Mouse (Mus musculus) liver, embryonic 14.5 days (tissue): ENCODE measurements around the gene Gper1. TPM values are rescaled to one million over a fixed set of nuclear protein-coding genes. Genes with fewer than 3 reads are reported as not detected.

Experiments
- ATAC-seq: fragments of 200-750 bp; cut with Nextera tagmentation; 2 replicates; pipeline ENCODE4 v1.8.0; 2017; ENCODE audit warnings: moderate number of reproducible peaks, mild to moderate bottlenecking, moderate library complexity; ENCODE audit not compliant: insufficient read depth
- DNase-seq, 3 experiments: peaks; one replicate each; pipeline ENCODE4 v3.0.0-alpha.2; 2012 to 2013; ENCODE audit warnings: low read depth in 3 of 3, low spot score in 3 of 3
- H3K27ac ChIP-seq: fragments of 300-500 bp; sonication (generic); 2 replicates; pipeline ENCODE4 v1.5.1; 2014; ENCODE audit warnings: moderate library complexity, mild to moderate bottlenecking, control low read depth, inconsistent platforms
- H3K27me3 ChIP-seq: fragments of 300-500 bp; sonication (generic); 2 replicates; pipeline ENCODE4 v1.6.1; 2014; ENCODE audit warnings: mild to moderate bottlenecking, low read length, moderate library complexity; ENCODE audit not compliant: control insufficient read depth, insufficient read depth
- H3K36me3 ChIP-seq: fragments of 300-500 bp; sonication (generic); replicated peaks from 2 replicates; pipeline ENCODE4 v1.6.1; 2014; ENCODE audit warnings: low read depth; ENCODE audit not compliant: control insufficient read depth, insufficient read depth
- H3K4me1 ChIP-seq, 2 experiments: fragments of 200-500 bp in 1 of 2; fragments of 300-500 bp in 1 of 2; sonication (generic) in 1 of 2; replicated peaks; 2 replicates each; pipeline ENCODE4 v1.6.1; 2012 to 2014; ENCODE audit warnings: antibody characterized with exemption in 1 of 2, inconsistent platforms in 1 of 2, low read length in 1 of 2; ENCODE audit not compliant: control insufficient read depth in 2 of 2, insufficient read depth in 2 of 2
- H3K4me2 ChIP-seq: fragments of 300-500 bp; sonication (generic); 2 replicates; pipeline ENCODE4 v1.6.1; 2014; ENCODE audit warnings: low read depth, mild to moderate bottlenecking, control low read depth, moderate library complexity
- H3K4me3 ChIP-seq, 2 experiments: fragments of 200-500 bp in 1 of 2; fragments of 300-500 bp in 1 of 2; sonication (generic) in 1 of 2; 2 replicates each; pipeline ENCODE4 v1.5.1; 2012 to 2014; ENCODE audit warnings: low read depth in 2 of 2, low read length in 2 of 2, mild to moderate bottlenecking in 2 of 2, control low read depth in 1 of 2, inconsistent platforms in 1 of 2, moderate library complexity in 1 of 2; ENCODE audit not compliant: insufficient read depth in 1 of 2
- H3K9ac ChIP-seq: fragments of 300-500 bp; sonication (generic); replicated peaks from 2 replicates; pipeline ENCODE4 v1.6.1; 2014; ENCODE audit warnings: mild to moderate bottlenecking, control low read depth, moderate library complexity
- H3K9me3 ChIP-seq: fragments of 300-500 bp; sonication (generic); 2 replicates; pipeline ENCODE4 v1.6.1; 2016; ENCODE audit warnings: low read length, mixed read lengths; ENCODE audit not compliant: control insufficient read depth
- CTCF ChIP-seq: IDR thresholded peaks from 2 replicates; pipeline ENCODE4 v1.5.1; 2016; ENCODE audit warnings: antibody characterized with exemption, low read depth, control low read depth
- EP300 ChIP-seq: IDR thresholded peaks from 2 replicates; pipeline ENCODE4 v1.6.1; 2016; ENCODE audit warnings: antibody characterized with exemption, low read depth
- WGBS: fragments of 180-500 bp; shearing (Covaris S2); extraction: QIAGEN DNeasy Blood & Tissue Kit; methylation state at CpG from one replicate; pipeline ENCODE4 v1.1.7; 2014; ENCODE audit not compliant: insufficient replicate concordance; 5-methylcytosine and 5-hydroxymethylcytosine counted together
- polyA plus RNA-seq, 2 experiments: library from polyadenylated mRNA; depleted of rRNA in 1 of 2; stranded (reverse) in 1 of 2; unstranded in 1 of 2; fragments of >200 nt; fragmentation: Nextera tagmentation in 1 of 2; extraction: Ambion mirVana in 1 of 2; gene quantifications; 2 replicates each; pipeline versions ENCODE4 v1.2.1 to v1.2.3; 2012 to 2014

Gper1 gene
- polyA plus RNA-seq, 2 experiments, result 0.07 to 0.20 TPM

- WGBS, result 54% methylated on average over 7 of the region's 7 CpGs
- no peaks in the 10 kb centered on the region for H3K27me3 ChIP-seq
- H3K9me3 ChIP-seq, result no peaks in the 10 kb centered on the region
- H3K9ac ChIP-seq, result no peak overlapping the region
- H3K4me1 ChIP-seq, result peaks cover 58 to 76% of the 10 kb centered on the region in 2 experiments
- TF ChIP-seq CTCF (no peak), EP300 (no peak)
- no peak overlapping the region for H3K4me2 ChIP-seq
- H3K27ac ChIP-seq, result peak overlapping the region; percentile 41; the same call in 1 of the 2 replicates
- DNase-seq, result no peak
- no peak for ATAC-seq
- no peaks in the 10 kb centered on the region for H3K36me3 ChIP-seq
- H3K4me3 ChIP-seq, result no peak overlapping the region
Measured at GRCm38 (mm10) chr5:139378271-139378556, 44.7 kb upstream of the Gper1 start.

- H3K4me1 ChIP-seq, result peaks cover 60 to 78% of the 10 kb centered on the region in 2 experiments
- no peak for DNase-seq
- no peak for ATAC-seq
- no peaks in the 10 kb centered on the region for H3K27me3 ChIP-seq
- H3K27ac ChIP-seq, result peak overlapping the region; percentile 86
- no peak for TF ChIP-seq EP300
- no peak for TF ChIP-seq CTCF
- no peaks in the 10 kb centered on the region for H3K9me3 ChIP-seq
- H3K4me3 ChIP-seq, result peak overlapping the region; percentile 26 to 32
- peaks cover 3% of the 10 kb centered on the region for H3K36me3 ChIP-seq
- peak overlapping the region; percentile 96 for H3K9ac ChIP-seq
- H3K4me2 ChIP-seq, result peak overlapping the region; percentile 97
- 14% methylated on average over 21 of the region's 21 CpGs for WGBS
Measured at GRCm38 (mm10) chr5:139378986-139379629, 43.8 kb upstream of the Gper1 start.

GRCm38 (mm10) chr5:139379771-139380384 lies 43.1 kb upstream of the Gper1 start:
- ATAC-seq, result peak; percentile 11
- Histone ChIP-seq H3K9ac (peak overlapping the region; percentile 96), H3K9me3 (no peaks in the 10 kb centered on the region), H3K36me3 (peaks cover 3% of the 10 kb centered on the region), H3K4me2 (peak overlapping the region; percentile 97), H3K27me3 (no peaks in the 10 kb centered on the region), H3K4me1 (peaks cover 62 to 79% of the 10 kb centered on the region in 2 experiments), H3K4me3 (peak overlapping the region; percentile 61 to 96), H3K27ac (peak overlapping the region; percentile 86)
- 4% methylated on average over 8 of the region's 8 CpGs for WGBS
- DNase-seq, result no peak
- TF ChIP-seq CTCF (no peak), EP300 (no peak)

- Histone ChIP-seq H3K4me1 (peaks cover 69 to 81% of the 10 kb centered on the region in 2 experiments), H3K9ac (peak overlapping the region; percentile 96), H3K27ac (peak overlapping the region; percentile 99), H3K4me3 (peak overlapping the region; percentile 84 to 96), H3K27me3 (no peaks in the 10 kb centered on the region), H3K4me2 (peak overlapping the region; percentile 97), H3K9me3 (no peaks in the 10 kb centered on the region), H3K36me3 (peaks cover 10% of the 10 kb centered on the region)
- ATAC-seq, result peak; percentile 73
- TF ChIP-seq CTCF (no peak), EP300 (no peak)
- under 1% methylated on average over 69 of the region's 73 CpGs for WGBS
- peak; percentile 94 to 96 (median 95) for DNase-seq
Measured at GRCm38 (mm10) chr5:139380385-139381248, 42.3 kb upstream of the Gper1 start.
